Mouse (Mus musculus): ENCODE results near the gene Dennd4a. TPM values are rescaled to one million over a fixed set of nuclear protein-coding genes. Genes with fewer than 3 reads are reported as not detected.

Dennd4a gene
- 10.1 and 10.8 TPM in 2 replicates for polyA plus RNA-seq (2014; fragmentation: Nextera tagmentation; extraction: Ambion mirVana)

DNA sequence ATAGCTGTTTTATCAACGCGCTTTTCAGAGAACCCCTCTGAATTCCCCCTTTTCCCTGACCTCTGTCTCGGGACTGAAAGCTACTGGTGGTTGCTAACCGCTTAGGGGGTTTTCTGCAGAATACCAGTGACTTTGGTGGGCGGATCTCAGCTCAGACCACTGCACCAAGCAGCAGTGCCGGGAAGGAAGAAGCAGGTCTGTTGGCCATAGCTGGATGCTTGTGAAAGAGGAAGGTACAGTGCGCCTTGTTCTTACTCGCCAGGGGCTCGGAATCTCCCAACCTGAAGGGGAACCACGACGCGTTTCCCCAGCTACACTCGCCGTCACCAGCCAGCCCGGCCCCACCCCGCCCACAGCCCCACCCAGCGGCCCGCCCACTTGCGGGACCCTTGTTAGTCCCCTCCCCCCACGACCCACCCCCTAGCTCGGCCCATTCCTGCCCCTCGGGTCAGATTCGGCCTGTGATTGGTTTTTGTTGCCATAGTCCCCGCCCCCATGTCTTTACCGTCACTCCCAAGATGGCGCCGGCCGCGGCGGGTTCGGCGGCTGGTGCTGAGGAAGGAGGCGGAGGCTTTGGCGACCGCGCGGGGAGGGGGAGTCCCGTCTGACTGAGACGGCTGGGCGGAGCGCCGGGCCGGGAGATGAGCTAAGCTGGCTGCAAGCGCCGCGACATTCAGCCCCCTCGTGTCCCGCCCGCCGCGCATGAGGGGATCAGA is at the start of gene Dennd4a:
Gene Dennd4a (plus strand): TSS at position 519 of the 716 bp plus-strand sequence.
- Histone ChIP-seq H3K9ac (ENCODE audit: low read length) (peak within 1 kb of the TSS; percentile 76), H3K9me3 (ENCODE audit: control insufficient read depth, low read length) (no peaks in the 10 kb centered on the region), H3K4me2 (ENCODE audit: low read depth) (peak within 1 kb of the TSS; percentile 65), H3K4me1 (ENCODE audit: control insufficient read depth, insufficient read depth, low read length) (peaks cover 5% of the 10 kb centered on the region; the same call in 1 of the 2 replicates), H3K27ac (ENCODE audit: low read depth, low read length) (peak within 1 kb of the TSS; percentile 95), H3K27me3 (ENCODE audit: control insufficient read depth, insufficient read depth, low read length) (no peaks in the 10 kb centered on the region), H3K4me3 (ENCODE audit: low read depth, low read length) (peak within 1 kb of the TSS; percentile 90), H3K36me3 (ENCODE audit: control insufficient read depth, insufficient read depth, low read length) (no peaks in the 10 kb centered on the region)
- DNase-seq (ENCODE audit: low spot score) (peak; percentile 99), ATAC-seq (ENCODE audit: insufficient read depth, low FRiP score, low TSS enrichment) (peak; percentile 98)
- under 1% methylated on average over 35 of the region's 51 CpGs for WGBS

DNA sequence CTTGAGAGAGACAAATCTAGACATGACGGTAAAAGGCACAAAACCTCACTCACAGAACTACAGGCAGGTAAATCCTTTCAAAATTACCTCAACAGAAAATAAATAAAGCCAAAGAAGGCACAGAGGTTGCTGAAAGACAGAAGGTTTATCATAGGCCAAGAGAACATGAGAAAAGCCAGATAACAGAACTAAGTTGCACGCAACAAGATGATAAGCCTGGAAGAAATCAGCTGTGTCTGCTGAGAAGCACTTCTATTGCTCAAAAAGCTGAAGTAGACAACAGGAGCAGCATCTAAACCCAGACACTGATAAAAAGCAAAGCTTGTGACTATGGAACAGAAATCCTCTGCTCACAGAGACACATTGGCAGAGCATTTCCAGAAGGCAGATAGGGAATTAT is 46.3 kb upstream of the Dennd4a start:
- ATAC-seq (ENCODE audit: insufficient read depth, low FRiP score, low TSS enrichment) (no peak), DNase-seq (ENCODE audit: low spot score) (no peak)
- Histone ChIP-seq H3K4me2 (ENCODE audit: low read depth) (no peak overlapping the region), H3K27me3 (ENCODE audit: control insufficient read depth, insufficient read depth, low read length) (no peaks in the 10 kb centered on the region), H3K27ac (ENCODE audit: low read depth, low read length) (no peak overlapping the region), H3K4me3 (ENCODE audit: low read depth, low read length) (no peak overlapping the region), H3K4me1 (ENCODE audit: control insufficient read depth, insufficient read depth, low read length) (no peaks in the 10 kb centered on the region), H3K9ac (ENCODE audit: low read length) (no peak overlapping the region), H3K9me3 (ENCODE audit: control insufficient read depth, low read length) (no peaks in the 10 kb centered on the region), H3K36me3 (ENCODE audit: control insufficient read depth, insufficient read depth, low read length) (no peaks in the 10 kb centered on the region)
- 91% methylated on average over 2 of the region's 2 CpGs for WGBS

DNA sequence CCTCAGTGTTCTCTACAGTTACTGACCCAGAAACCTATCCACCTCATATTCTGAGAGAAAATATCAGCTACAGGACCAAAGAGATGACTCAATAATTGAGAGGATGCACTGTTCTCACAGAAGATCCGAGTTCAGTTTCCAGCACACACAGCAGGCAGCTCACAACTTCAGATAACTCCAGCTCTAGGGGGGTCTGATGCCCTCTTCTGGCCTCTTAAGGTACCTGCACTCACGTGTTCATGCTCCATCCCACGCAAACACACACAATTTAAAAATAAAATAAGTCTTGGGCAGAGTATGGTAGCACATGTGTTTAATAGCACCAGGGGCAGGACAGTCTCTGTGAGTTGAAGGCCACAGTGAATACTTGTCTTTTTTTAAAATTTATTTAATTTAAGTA is 45.0 kb upstream of the Dennd4a start:
- H3K27me3 ChIP-seq (ENCODE audit: control insufficient read depth, insufficient read depth, low read length): no peaks in the 10 kb centered on the region
- no peak overlapping the region for H3K9ac ChIP-seq (ENCODE audit: low read length)
- ATAC-seq (ENCODE audit: insufficient read depth, low FRiP score, low TSS enrichment): no peak
- 89% methylated on average over 3 of the region's 3 CpGs for WGBS
- DNase-seq (ENCODE audit: low spot score): no peak
- no peaks in the 10 kb centered on the region for H3K9me3 ChIP-seq (ENCODE audit: control insufficient read depth, low read length)
- H3K36me3 ChIP-seq (ENCODE audit: control insufficient read depth, insufficient read depth, low read length): no peaks in the 10 kb centered on the region
- no peak overlapping the region for H3K4me3 ChIP-seq (ENCODE audit: low read depth, low read length)
- H3K4me2 ChIP-seq (ENCODE audit: low read depth): no peak overlapping the region
- no peak overlapping the region for H3K27ac ChIP-seq (ENCODE audit: low read depth, low read length)
- H3K4me1 ChIP-seq (ENCODE audit: control insufficient read depth, insufficient read depth, low read length): no peaks in the 10 kb centered on the region

DNA sequence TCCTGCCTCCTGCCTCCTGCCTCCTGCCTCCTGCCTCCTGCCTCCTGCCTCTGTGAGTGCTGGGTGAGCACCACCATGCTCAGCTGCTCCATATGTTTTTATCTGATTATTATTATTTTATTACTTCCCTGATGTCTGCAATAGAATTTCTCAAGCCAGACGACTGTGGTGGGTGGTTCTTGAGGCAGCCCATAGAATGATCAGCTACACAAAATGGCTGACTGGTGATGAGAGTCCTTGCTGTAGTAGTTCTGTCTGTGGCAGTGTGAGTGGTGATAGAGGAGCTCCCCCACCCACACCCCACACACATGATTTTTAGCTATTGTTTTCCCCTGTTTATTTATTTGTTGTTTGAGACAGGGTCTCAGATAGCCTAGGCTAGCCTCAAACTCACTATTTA is 43.3 kb upstream of the Dennd4a start:
- Histone ChIP-seq H3K9ac (ENCODE audit: low read length) (no peak overlapping the region), H3K27me3 (ENCODE audit: control insufficient read depth, insufficient read depth, low read length) (no peaks in the 10 kb centered on the region), H3K4me3 (ENCODE audit: low read depth, low read length) (no peak overlapping the region), H3K36me3 (ENCODE audit: control insufficient read depth, insufficient read depth, low read length) (no peaks in the 10 kb centered on the region), H3K9me3 (ENCODE audit: control insufficient read depth, low read length) (no peaks in the 10 kb centered on the region), H3K4me1 (ENCODE audit: control insufficient read depth, insufficient read depth, low read length) (no peaks in the 10 kb centered on the region), H3K4me2 (ENCODE audit: low read depth) (no peak overlapping the region), H3K27ac (ENCODE audit: low read depth, low read length) (no peak overlapping the region)
- ATAC-seq (ENCODE audit: insufficient read depth, low FRiP score, low TSS enrichment) (no peak), DNase-seq (ENCODE audit: low spot score) (no peak)
- WGBS: 71% methylated on average over 1 of the region's 1 CpGs

DNA sequence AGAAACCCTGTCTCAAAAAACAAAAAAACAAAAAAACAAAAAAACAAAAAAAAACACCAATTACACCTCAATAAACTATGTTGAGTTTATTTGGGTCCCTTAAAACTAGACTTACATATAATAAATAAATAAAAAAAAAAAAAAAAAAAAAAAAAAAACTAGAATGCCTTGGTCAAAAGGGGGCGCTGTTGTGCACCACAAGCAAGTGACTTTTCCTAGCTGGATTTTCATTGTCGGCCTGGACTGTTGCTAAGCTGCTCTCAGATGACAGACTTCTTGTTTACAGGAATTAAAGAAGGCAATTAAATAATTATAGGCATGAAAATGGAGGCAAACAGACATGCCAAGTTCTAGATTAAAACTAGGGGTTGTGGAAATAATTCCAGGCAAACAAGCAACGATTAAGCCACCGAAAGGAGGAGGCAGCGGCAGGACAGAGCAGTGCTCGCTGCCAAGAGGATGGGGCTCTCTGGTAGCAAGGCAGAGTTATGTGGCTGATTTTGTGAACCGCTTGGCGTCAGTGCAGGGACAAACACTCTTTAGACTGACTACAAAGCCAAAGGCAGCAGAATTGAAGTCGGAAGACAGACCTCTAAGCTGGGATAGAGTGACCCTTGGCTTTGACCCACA is 42.0 kb upstream of the Dennd4a start:
- Histone ChIP-seq H3K4me2 (ENCODE audit: low read depth) (no peak overlapping the region), H3K9ac (ENCODE audit: low read length) (no peak overlapping the region), H3K4me1 (ENCODE audit: control insufficient read depth, insufficient read depth, low read length) (no peaks in the 10 kb centered on the region), H3K9me3 (ENCODE audit: control insufficient read depth, low read length) (no peaks in the 10 kb centered on the region), H3K36me3 (ENCODE audit: control insufficient read depth, insufficient read depth, low read length) (no peaks in the 10 kb centered on the region), H3K27ac (ENCODE audit: low read depth, low read length) (no peak overlapping the region), H3K27me3 (ENCODE audit: control insufficient read depth, insufficient read depth, low read length) (no peaks in the 10 kb centered on the region), H3K4me3 (ENCODE audit: low read depth, low read length) (no peak overlapping the region)
- WGBS: 52% methylated on average over 9 of the region's 9 CpGs
- peak; percentile 35 for DNase-seq (ENCODE audit: low spot score)
- ATAC-seq (ENCODE audit: insufficient read depth, low FRiP score, low TSS enrichment): no peak

DNA sequence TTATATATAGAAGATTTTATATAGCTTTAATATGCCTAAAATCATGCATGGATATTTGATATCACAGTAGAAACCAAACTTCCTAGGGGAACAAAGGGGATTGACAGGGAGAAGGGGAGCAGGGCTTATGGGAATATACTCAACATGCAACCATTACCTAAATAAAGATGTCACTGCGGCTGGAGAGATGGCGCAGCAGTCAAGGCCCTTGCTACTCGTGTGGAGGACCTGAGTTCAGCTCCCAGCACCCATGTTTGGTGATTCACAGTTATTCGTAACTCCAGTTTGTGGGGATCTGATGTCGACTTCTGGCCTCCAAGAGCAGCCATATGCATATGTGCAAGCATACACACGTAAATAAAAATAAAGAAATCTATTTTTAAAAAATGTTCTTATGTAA is 41.2 kb upstream of the Dennd4a start:
- Histone ChIP-seq H3K9me3 (ENCODE audit: control insufficient read depth, low read length) (no peaks in the 10 kb centered on the region), H3K27me3 (ENCODE audit: control insufficient read depth, insufficient read depth, low read length) (no peaks in the 10 kb centered on the region), H3K36me3 (ENCODE audit: control insufficient read depth, insufficient read depth, low read length) (no peaks in the 10 kb centered on the region), H3K9ac (ENCODE audit: low read length) (no peak overlapping the region), H3K27ac (ENCODE audit: low read depth, low read length) (no peak overlapping the region), H3K4me2 (ENCODE audit: low read depth) (no peak overlapping the region), H3K4me1 (ENCODE audit: control insufficient read depth, insufficient read depth, low read length) (peaks cover 3% of the 10 kb centered on the region), H3K4me3 (ENCODE audit: low read depth, low read length) (no peak overlapping the region)
- 92% methylated on average over 6 of the region's 6 CpGs for WGBS
- ATAC-seq (ENCODE audit: insufficient read depth, low FRiP score, low TSS enrichment): no peak
- DNase-seq (ENCODE audit: low spot score): no peak

DNA sequence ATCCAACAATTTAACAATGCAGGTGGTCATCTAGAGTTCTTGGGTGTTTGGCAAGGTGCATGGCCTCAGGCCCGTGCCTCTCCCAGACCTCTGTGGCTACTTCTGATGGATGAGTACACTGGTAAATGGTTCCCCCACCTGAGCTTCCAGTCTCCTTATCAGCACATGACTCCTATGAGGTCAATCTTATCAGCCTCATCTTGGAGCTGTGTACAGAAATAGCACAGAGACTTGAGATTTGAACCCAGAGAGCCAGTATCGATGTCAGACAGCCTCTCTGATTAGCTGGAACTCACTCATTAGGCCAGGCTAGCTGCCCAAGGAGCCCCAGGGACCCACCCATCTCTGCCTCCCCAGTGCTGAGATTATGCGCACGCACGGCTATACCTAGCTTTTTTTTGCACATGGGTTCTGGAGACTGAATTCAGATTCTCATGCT is 40.7 kb upstream of the Dennd4a start:
- 92% methylated on average over 5 of the region's 5 CpGs for WGBS
- ATAC-seq (ENCODE audit: insufficient read depth, low FRiP score, low TSS enrichment): no peak

DNA sequence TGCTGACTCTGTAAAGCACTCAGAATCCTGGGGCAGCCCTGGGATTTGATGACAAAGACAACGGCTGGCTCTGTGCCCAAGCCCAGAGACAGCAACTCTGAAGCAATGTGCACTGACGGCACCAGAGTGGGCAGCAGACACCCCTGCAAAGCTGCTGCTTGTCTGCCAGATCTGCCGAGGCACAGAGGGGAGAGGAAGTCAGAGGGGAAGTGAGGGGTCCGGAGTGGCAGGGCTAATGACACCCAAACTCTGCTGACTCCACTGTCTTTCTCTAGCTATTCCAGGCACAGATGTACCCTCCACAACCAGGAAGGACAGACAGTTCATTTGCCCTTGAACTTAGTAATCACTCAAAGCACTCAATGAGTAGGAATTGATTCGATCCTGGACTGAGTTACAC is 39.9 kb upstream of the Dennd4a start:
- 63% methylated on average over 5 of the region's 5 CpGs for WGBS
- Histone ChIP-seq H3K36me3 (ENCODE audit: control insufficient read depth, insufficient read depth, low read length) (no peaks in the 10 kb centered on the region), H3K27ac (ENCODE audit: low read depth, low read length) (no peak overlapping the region), H3K4me2 (ENCODE audit: low read depth) (no peak overlapping the region), H3K4me3 (ENCODE audit: low read depth, low read length) (no peak overlapping the region), H3K4me1 (ENCODE audit: control insufficient read depth, insufficient read depth, low read length) (peaks cover 5% of the 10 kb centered on the region), H3K9me3 (ENCODE audit: control insufficient read depth, low read length) (no peaks in the 10 kb centered on the region), H3K27me3 (ENCODE audit: control insufficient read depth, insufficient read depth, low read length) (no peaks in the 10 kb centered on the region), H3K9ac (ENCODE audit: low read length) (no peak overlapping the region)
- ATAC-seq (ENCODE audit: insufficient read depth, low FRiP score, low TSS enrichment): no peak
- no peak for DNase-seq (ENCODE audit: low spot score)

More for the DNA sequence above, 40.7 kb upstream of the Dennd4a start:
- Histone ChIP-seq H3K9me3 (ENCODE audit: control insufficient read depth, low read length) (no peaks in the 10 kb centered on the region), H3K36me3 (ENCODE audit: control insufficient read depth, insufficient read depth, low read length) (no peaks in the 10 kb centered on the region), H3K4me2 (ENCODE audit: low read depth) (no peak overlapping the region), H3K4me1 (ENCODE audit: control insufficient read depth, insufficient read depth, low read length) (peaks cover 5% of the 10 kb centered on the region), H3K27me3 (ENCODE audit: control insufficient read depth, insufficient read depth, low read length) (no peaks in the 10 kb centered on the region), H3K4me3 (ENCODE audit: low read depth, low read length) (no peak overlapping the region), H3K9ac (ENCODE audit: low read length) (no peak overlapping the region), H3K27ac (ENCODE audit: low read depth, low read length) (no peak overlapping the region)
- DNase-seq (ENCODE audit: low spot score): no peak

DNA sequence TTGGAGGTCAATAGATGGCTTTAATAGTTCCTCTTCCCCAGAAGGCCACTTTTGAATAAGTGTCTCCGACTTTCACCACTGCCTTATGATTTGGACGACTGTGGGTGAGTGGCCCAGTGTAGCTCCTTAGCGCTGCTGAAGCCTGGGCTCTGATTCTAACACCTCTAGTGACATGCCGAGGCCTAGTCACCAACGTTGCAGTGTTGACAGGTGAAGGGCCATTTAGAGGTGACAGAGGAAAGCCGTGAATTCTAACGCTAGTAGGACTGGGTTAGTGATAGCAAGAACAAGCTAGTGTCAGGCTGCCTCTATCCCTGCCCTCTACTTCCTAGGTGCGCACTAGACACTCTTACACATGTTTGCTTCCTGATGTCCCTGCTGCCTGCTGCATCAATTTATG is 37.9 kb upstream of the Dennd4a start:
- H3K4me3 ChIP-seq (ENCODE audit: low read depth, low read length): no peak overlapping the region
- H3K9ac ChIP-seq (ENCODE audit: low read length): no peak overlapping the region
- H3K27ac ChIP-seq (ENCODE audit: low read depth, low read length): no peak overlapping the region
- H3K4me2 ChIP-seq (ENCODE audit: low read depth): no peak overlapping the region
- WGBS: 73% methylated on average over 8 of the region's 8 CpGs
- ATAC-seq (ENCODE audit: insufficient read depth, low FRiP score, low TSS enrichment) (no peak), DNase-seq (ENCODE audit: low spot score) (no peak)
- H3K9me3 ChIP-seq (ENCODE audit: control insufficient read depth, low read length): no peaks in the 10 kb centered on the region
- peaks cover 5% of the 10 kb centered on the region for H3K4me1 ChIP-seq (ENCODE audit: control insufficient read depth, insufficient read depth, low read length)
- no peaks in the 10 kb centered on the region for H3K36me3 ChIP-seq (ENCODE audit: control insufficient read depth, insufficient read depth, low read length)
- no peaks in the 10 kb centered on the region for H3K27me3 ChIP-seq (ENCODE audit: control insufficient read depth, insufficient read depth, low read length)
